Mouse (Mus musculus) limb, embryonic 14.5 days (tissue): ENCODE data around the gene Itgal. TPM values are rescaled to one million over a fixed set of nuclear protein-coding genes. Genes with fewer than 3 reads are reported as not detected.

ENCODE experiments used
- ATAC-seq: fragments of 200-750 bp; cut with Nextera tagmentation; 2 replicates; pipeline ENCODE4 v1.8.0; 2017; ENCODE audit warnings: low read depth, moderate number of reproducible peaks, moderate TSS enrichment; ENCODE audit not compliant: low FRiP score
- DNase-seq: peaks from one replicate; pipeline ENCODE4 v3.0.0-alpha.2; 2015; ENCODE audit warnings: low spot score
- H3K27ac ChIP-seq: fragments of 300-500 bp; sonication (generic); replicated peaks from 2 replicates; pipeline ENCODE4 v1.5.1; 2014; ENCODE audit warnings: low read depth, mild to moderate bottlenecking, low read length, moderate library complexity, mixed read lengths
- H3K27me3 ChIP-seq: fragments of 300-500 bp; sonication (generic); 2 replicates; pipeline ENCODE4 v1.6.1; 2014; ENCODE audit warnings: low read length, mixed read lengths; ENCODE audit not compliant: control insufficient read depth, insufficient read depth
- H3K36me3 ChIP-seq: fragments of 300-500 bp; sonication (generic); 2 replicates; pipeline ENCODE4 v1.6.1; 2014; ENCODE audit warnings: mild to moderate bottlenecking, low read length, moderate library complexity, mixed read lengths; ENCODE audit not compliant: control insufficient read depth, insufficient read depth
- H3K4me1 ChIP-seq: fragments of 300-500 bp; sonication (generic); 2 replicates; pipeline ENCODE4 v1.6.1; 2014; ENCODE audit warnings: antibody characterized with exemption, low read length, mixed read lengths; ENCODE audit not compliant: control insufficient read depth, insufficient read depth
- H3K4me2 ChIP-seq: fragments of 300-500 bp; sonication (generic); replicated peaks from 2 replicates; pipeline ENCODE4 v1.6.1; 2014; ENCODE audit warnings: low read depth, mild to moderate bottlenecking, low read length, moderate library complexity; ENCODE audit not compliant: severe bottlenecking
- H3K4me3 ChIP-seq: fragments of 300-500 bp; sonication (generic); replicated peaks from 2 replicates; pipeline ENCODE4 v1.5.1; 2014; ENCODE audit warnings: low read length
- H3K9ac ChIP-seq: fragments of 300-500 bp; sonication (generic); 2 replicates; pipeline ENCODE4 v1.6.1; 2014; ENCODE audit warnings: mild to moderate bottlenecking, low read depth, low read length, moderate library complexity; ENCODE audit not compliant: severe bottlenecking
- H3K9me3 ChIP-seq: fragments of 300-500 bp; sonication (generic); 2 replicates; pipeline ENCODE4 v1.6.1; 2016; ENCODE audit warnings: low read length; ENCODE audit not compliant: control insufficient read depth
- POLR2A ChIP-seq: fragments of 200-500 bp; IDR thresholded peaks from 2 replicates; pipeline ENCODE4 v1.8.0; 2012; ENCODE audit warnings: inconsistent platforms, mild to moderate bottlenecking, moderate library complexity, borderline replicate concordance; ENCODE audit not compliant: insufficient read depth, insufficient read length; ENCODE audit errors: extremely low read depth
- WGBS: fragments of 180-500 bp; shearing (Covaris S2); extraction: QIAGEN DNeasy Blood & Tissue Kit; methylation state at CpG from one replicate; pipeline ENCODE4 v1.1.7; 2014; 5-methylcytosine and 5-hydroxymethylcytosine counted together
- polyA plus RNA-seq, 2 experiments: library from polyadenylated mRNA; depleted of rRNA in 1 of 2; stranded (reverse) in 1 of 2; unstranded in 1 of 2; fragments of >200 nt; fragmentation: Nextera tagmentation in 1 of 2; extraction: Ambion mirVana in 1 of 2; gene quantifications; 2 replicates each; pipeline versions ENCODE4 v1.2.1 to v1.2.3; 2012 to 2014

Gene Itgal
- polyA plus RNA-seq, 2 experiments, result 1.2 to 1.5 TPM

DNA sequence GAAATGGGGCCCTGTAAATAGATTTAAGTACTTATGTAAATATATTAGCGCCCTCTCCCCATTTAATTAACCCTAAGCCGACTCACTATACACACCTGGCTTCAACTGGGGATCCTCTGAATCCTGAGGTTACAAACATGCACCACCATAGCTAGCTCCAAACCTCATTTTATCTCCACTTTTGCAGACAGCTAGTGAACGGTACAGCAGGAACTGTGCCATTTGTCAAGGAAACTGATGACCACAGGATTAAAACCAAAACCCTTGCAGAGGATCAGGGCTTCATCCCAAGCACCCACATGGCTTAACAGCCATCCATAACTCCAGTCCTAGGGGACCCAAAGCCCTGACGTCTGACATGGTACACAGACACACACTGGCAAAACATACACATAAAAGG lies 41.1 kb upstream of the Itgal start:
- no peak for DNase-seq
- 23% methylated on average over 4 of the region's 4 CpGs for WGBS
- H3K36me3 ChIP-seq, result peaks cover 26% of the 10 kb centered on the region
- H3K4me2 ChIP-seq, result peak overlapping the region; percentile 89
- no peak for TF ChIP-seq POLR2A
- H3K27me3 ChIP-seq, result no peaks in the 10 kb centered on the region
- H3K27ac ChIP-seq, result 0 out of 2 replicates have a peak overlapping the region, but pooled peaks have one; percentile 75
- peak overlapping the region; percentile 63 for H3K4me3 ChIP-seq
- H3K4me1 ChIP-seq, result peaks cover 9% of the 10 kb centered on the region; the same call in 1 of the 2 replicates
- H3K9ac ChIP-seq, result peak overlapping the region; percentile 75
- no peak for ATAC-seq
- no peaks in the 10 kb centered on the region for H3K9me3 ChIP-seq

DNA sequence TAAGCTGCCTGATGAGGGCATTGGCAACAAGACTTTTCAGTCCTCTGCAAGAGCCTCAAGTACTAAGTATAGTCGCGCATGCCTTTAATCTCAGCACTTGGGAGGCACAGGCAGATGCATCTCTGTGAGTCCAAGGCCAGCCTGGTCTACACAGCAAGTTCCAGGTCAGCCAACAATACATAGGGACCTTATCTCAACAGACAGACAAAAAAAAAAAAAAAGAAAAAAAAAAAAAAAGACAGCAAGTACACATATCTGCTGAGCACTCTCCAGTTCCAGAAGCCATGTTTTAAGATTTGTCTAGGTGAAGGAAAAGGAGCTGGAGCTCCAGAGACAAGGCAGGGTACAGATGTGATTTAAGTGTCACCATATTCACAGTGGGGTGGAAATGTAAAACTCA lies 40.1 kb upstream of the Itgal start:
- no peak for TF ChIP-seq POLR2A
- Histone ChIP-seq H3K27ac (no peak overlapping the region), H3K36me3 (peaks cover 22% of the 10 kb centered on the region), H3K27me3 (no peaks in the 10 kb centered on the region), H3K9me3 (no peaks in the 10 kb centered on the region), H3K4me2 (no peak overlapping the region), H3K4me1 (peaks cover 9% of the 10 kb centered on the region; the same call in 1 of the 2 replicates), H3K9ac (no peak overlapping the region), H3K4me3 (no peak overlapping the region)
- no peak for ATAC-seq
- WGBS, result 89% methylated on average over 2 of the region's 2 CpGs
- no peak for DNase-seq

DNA sequence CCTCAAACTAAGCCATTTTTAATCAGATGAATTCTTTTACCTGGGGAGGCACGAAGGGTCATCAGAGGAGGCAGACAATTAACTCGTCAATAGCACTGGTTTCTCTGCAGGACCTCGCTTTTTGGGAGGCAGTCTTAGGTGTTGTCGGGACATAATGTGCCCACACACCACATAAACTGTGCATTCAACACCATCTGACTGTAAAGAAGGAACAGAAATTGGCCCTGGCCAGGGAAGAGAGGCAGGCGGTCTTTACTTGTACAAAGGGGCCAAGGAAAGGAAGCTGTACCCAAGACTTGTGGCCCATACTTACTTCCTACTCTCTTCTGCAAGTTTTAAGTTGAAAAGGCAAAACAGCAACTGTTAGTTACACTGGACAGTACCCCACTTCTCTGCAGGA lies 39.5 kb upstream of the Itgal start:
- ATAC-seq, result no peak
- H3K27me3 ChIP-seq, result no peaks in the 10 kb centered on the region
- whole genome bisulfite sequencing, result 86% methylated on average over 5 of the region's 5 CpGs
- no peak overlapping the region for H3K4me3 ChIP-seq
- no peak overlapping the region for H3K27ac ChIP-seq
- no peak overlapping the region for H3K9ac ChIP-seq
- peaks cover 9% of the 10 kb centered on the region; the same call in 1 of the 2 replicates for H3K4me1 ChIP-seq
- no peaks in the 10 kb centered on the region for H3K9me3 ChIP-seq
- no peak for DNase-seq
- H3K4me2 ChIP-seq, result no peak overlapping the region
- peaks cover 19% of the 10 kb centered on the region for H3K36me3 ChIP-seq
- TF ChIP-seq POLR2A, result no peak

DNA sequence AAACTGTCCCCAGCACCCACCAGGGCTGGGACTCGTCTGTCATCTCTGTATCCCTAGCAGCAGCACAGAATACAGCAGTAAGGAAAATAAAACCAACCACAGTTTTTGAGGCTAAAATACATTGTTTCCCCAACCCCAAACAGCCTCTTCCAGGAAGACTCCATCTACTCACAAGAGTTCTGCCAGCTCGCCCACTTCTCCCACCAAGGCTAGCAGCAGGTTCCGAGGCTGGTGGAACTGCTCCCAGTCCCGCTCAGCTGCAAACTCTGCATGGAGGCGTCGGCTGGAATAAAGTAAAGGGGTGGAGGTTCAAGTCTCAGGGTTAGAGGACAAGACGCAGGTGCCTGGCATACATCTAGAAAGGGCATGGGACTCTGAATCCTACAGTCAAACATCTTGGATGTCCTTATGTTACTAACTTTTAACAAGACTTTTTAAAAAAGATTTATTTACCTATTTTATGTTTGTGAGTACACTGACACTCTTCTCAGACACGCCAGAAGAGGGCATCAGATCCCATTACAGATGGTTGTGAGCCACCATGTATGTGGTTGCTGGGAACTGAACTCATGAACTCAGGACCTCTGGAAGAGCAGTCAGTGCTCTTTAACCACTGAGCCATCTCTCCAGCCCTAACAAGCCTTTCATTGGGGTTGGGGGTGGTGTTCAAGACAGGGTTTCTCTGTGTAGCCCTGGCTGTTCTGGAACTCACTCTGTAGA lies 36.7 kb upstream of the Itgal start:
- Histone ChIP-seq H3K4me3 (peak overlapping the region; percentile 65), H3K4me2 (peak overlapping the region; percentile 83), H3K9me3 (no peaks in the 10 kb centered on the region), H3K4me1 (peaks cover 9% of the 10 kb centered on the region; the same call in 1 of the 2 replicates), H3K9ac (no peak overlapping the region), H3K27me3 (no peaks in the 10 kb centered on the region), H3K36me3 (peaks cover 11% of the 10 kb centered on the region), H3K27ac (no peak overlapping the region)
- WGBS, result 70% methylated on average over 8 of the region's 8 CpGs
- no peak for TF ChIP-seq POLR2A
- no peak for ATAC-seq
- no peak for DNase-seq

- H3K27ac ChIP-seq, result no peak within 1 kb of the TSS
- ATAC-seq, result peak; percentile 99
- peak within 1 kb of the TSS; percentile 69 for H3K9ac ChIP-seq
- peak within 1 kb of the TSS; percentile 65 for H3K4me3 ChIP-seq
- H3K36me3 ChIP-seq, result peaks cover 11% of the 10 kb centered on the region
- H3K4me2 ChIP-seq, result peak within 1 kb of the TSS; percentile 83
- TF ChIP-seq POLR2A, result peak; percentile 81; the same call in 1 of the 2 replicates
- H3K4me1 ChIP-seq, result 0 out of 2 replicates have a peak, but pooled peaks cover 2% of the 10 kb centered on the region
- no peaks in the 10 kb centered on the region for H3K27me3 ChIP-seq
- WGBS, result under 1% methylated on average over 50 of the region's 50 CpGs
- no peaks in the 10 kb centered on the region for H3K9me3 ChIP-seq
- DNase-seq, result peak; percentile 98
Observed at GRCm38 (mm10) chr7:127260309-127261111, 35.5 kb upstream of the Itgal start, which contains the start of gene Dctpp1. Gene Dctpp1 (minus strand): TSS chr7:127260709.
